Mouse (Mus musculus): ENCODE data around the gene AB124611.

- TF ChIP-seq CTCF (IDR thresholded peaks at IDR 0.05; ENCODE audit: low read depth) = no peak
- no peak for TF ChIP-seq EP300 (optimal IDR thresholded peaks at IDR 0.05)
Measured at GRCm38 (mm10) chr9:21594838-21595237, 68.9 kb downstream of the AB124611 start.
